Mouse (Mus musculus) G1E (cell line): ENCODE results near the gene Cox17.

Experiments
- CTCF ChIP-seq: IDR thresholded peaks from 2 replicates; pipeline ENCODE4 v1.5.1; 2012; ENCODE audit warnings: low read depth, low read length, inconsistent platforms, mixed read lengths
- GATA1 ChIP-seq: IDR thresholded peaks from 2 replicates; pipeline ENCODE4 v1.6.1; 2012; ENCODE audit warnings: borderline replicate concordance, low read length, inconsistent platforms, mixed read lengths
- POLR2AphosphoS5 ChIP-seq: IDR thresholded peaks from 2 replicates; pipeline ENCODE4 v1.6.1; 2012; ENCODE audit warnings: low read depth, low read length, inconsistent platforms; ENCODE audit not compliant: insufficient replicate concordance

DNA sequence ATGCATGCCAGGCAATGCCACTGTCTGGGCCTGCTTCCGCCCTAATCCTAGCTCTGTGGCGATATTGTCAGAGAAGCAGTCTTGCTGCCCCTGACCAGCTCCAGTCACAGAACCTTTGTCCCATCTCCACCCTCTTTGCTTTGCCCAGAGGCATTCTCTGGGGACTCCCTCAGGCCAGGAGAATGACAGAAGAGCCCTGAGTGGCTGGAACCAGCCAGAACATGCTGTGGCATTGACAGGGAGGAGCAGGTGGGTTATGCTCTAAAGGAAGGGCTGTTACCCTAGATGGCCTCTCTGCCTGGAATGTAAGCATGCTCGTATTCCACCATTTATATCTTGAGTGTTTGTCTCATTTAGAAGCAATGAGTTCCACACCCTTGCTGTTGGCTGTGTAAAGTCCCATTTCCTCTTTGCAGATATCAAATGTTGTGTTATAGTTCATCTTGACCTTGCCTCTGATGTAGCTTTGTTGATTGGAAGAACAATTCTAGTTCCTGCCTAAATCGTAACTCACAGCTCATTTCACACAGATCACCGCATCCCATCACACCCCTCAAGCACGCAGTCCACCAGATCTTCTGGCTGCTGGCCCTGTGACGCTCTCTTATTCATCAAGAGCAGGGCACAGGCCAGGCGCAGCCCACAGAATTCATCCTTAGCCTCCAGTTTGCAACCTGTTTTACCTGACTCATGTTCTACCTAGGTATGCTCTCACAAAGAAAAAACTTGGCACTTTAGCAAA lies 24.0 kb downstream of the Cox17 start:
- TF ChIP-seq CTCF (no peak), POLR2AphosphoS5 (no peak), GATA1 (no peak)
